ENCODE assay signal across 10 mouse cellular contexts in genomic region chr2:115776924-115777860, GRCm38 (mm10).
DNase-seq lines count a peak whose midpoint lies in the region; ATAC-seq and TF ChIP-seq lines count a peak whose summit lies in the region.
"Had no signal": no experiment of that assay in that cellular context is flagged by ENCODE, and none has a peak within 500 bp of the region (broad histone marks: within the 10 kb centered on the region; RNA-seq: fewer than 3 reads in every experiment).

No protein-coding gene starts in this region.

- no peak overlapping the region for H3K4me3 ChIP-seq in heart, embryonic 10.5 days
- no peak overlapping the region for H3K4me3 ChIP-seq in intestine, embryonic 15.5 days (replicated peaks)
- no peak overlapping the region for H3K4me3 ChIP-seq in limb, embryonic 13.5 days
- peak overlapping the region; percentile 20 for H3K4me3 ChIP-seq in stomach, embryonic 16.5 days (replicated peaks; ENCODE audit: low read length)
- no peak overlapping the region for H3K4me3 ChIP-seq in midbrain, embryonic 10.5 days
- no peak overlapping the region for H3K4me3 ChIP-seq in hindbrain, embryonic 10.5 days
- no peak overlapping the region for H3K4me3 ChIP-seq in left cerebral cortex, adult 2 months
- H3K4me3 ChIP-seq: midbrain, embryonic 15.5 days had no signal

- peaks cover 25% of the 10 kb centered on the region for H3K4me1 ChIP-seq in heart, embryonic 10.5 days
- H3K4me1 ChIP-seq in intestine, embryonic 15.5 days (replicated peaks): 0 out of 2 replicates have a peak, but pooled peaks cover 12% of the 10 kb centered on the region
- peaks cover 43% of the 10 kb centered on the region for H3K4me1 ChIP-seq in limb, embryonic 13.5 days
- H3K4me1 ChIP-seq in stomach, embryonic 16.5 days (ENCODE audit: control insufficient read depth, insufficient read depth, low read length): peaks cover 41% of the 10 kb centered on the region
- H3K4me1 ChIP-seq in midbrain, embryonic 10.5 days: no peaks in the 10 kb centered on the region
- H3K4me1 ChIP-seq in hindbrain, embryonic 10.5 days (replicated peaks): no peaks in the 10 kb centered on the region
- H3K4me1 ChIP-seq: midbrain, embryonic 15.5 days had no signal

- no peak overlapping the region for H3K9ac ChIP-seq in intestine, embryonic 15.5 days
- no peak overlapping the region for H3K9ac ChIP-seq in limb, embryonic 13.5 days
- peak overlapping the region; percentile 49 for H3K9ac ChIP-seq in stomach, embryonic 16.5 days (ENCODE audit: low read length)
- H3K9ac ChIP-seq: midbrain, embryonic 15.5 days had no signal

- intact Hi-C loops in left cerebral cortex, adult 2 months (cut with DNase I): no loop called here

- no peak for TF ChIP-seq CTCF in left cerebral cortex, adult 2 months (IDR thresholded peaks at IDR 0.05)

- no peaks in the 10 kb centered on the region for H3K27me3 ChIP-seq in heart, embryonic 10.5 days (ENCODE audit: insufficient read depth, poor library complexity, severe bottlenecking)
- H3K27me3 ChIP-seq in intestine, embryonic 15.5 days (replicated peaks): no peaks in the 10 kb centered on the region
- H3K27me3 ChIP-seq in limb, embryonic 13.5 days: no peaks in the 10 kb centered on the region
- H3K27me3 ChIP-seq in stomach, embryonic 16.5 days (ENCODE audit: control insufficient read depth, insufficient read depth, low read length): no peaks in the 10 kb centered on the region
- H3K27me3 ChIP-seq in midbrain, embryonic 10.5 days (ENCODE audit: low read depth, poor library complexity, severe bottlenecking): no peaks in the 10 kb centered on the region
- H3K27me3 ChIP-seq in hindbrain, embryonic 10.5 days (ENCODE audit: insufficient read depth, poor library complexity, severe bottlenecking): no peaks in the 10 kb centered on the region
- H3K27me3 ChIP-seq: midbrain, embryonic 15.5 days had no signal

- H3K9me3 ChIP-seq in heart, embryonic 10.5 days: no peaks in the 10 kb centered on the region
- H3K9me3 ChIP-seq in intestine, embryonic 15.5 days: no peaks in the 10 kb centered on the region
- H3K9me3 ChIP-seq in limb, embryonic 13.5 days: no peaks in the 10 kb centered on the region
- no peaks in the 10 kb centered on the region for H3K9me3 ChIP-seq in stomach, embryonic 16.5 days (replicated peaks; ENCODE audit: control insufficient read depth, low read length)
- H3K9me3 ChIP-seq in midbrain, embryonic 10.5 days (replicated peaks): no peaks in the 10 kb centered on the region
- H3K9me3 ChIP-seq in hindbrain, embryonic 10.5 days: no peaks in the 10 kb centered on the region
- H3K9me3 ChIP-seq: midbrain, embryonic 15.5 days had no signal

- ATAC-seq in intestine, embryonic 15.5 days: peak; percentile 79
- peak; percentile 64; the same call in 1 of the 2 replicates for ATAC-seq in limb, embryonic 13.5 days (ENCODE audit: low FRiP score, low read depth)
- ATAC-seq in stomach, embryonic 16.5 days (ENCODE audit: insufficient read depth, low FRiP score): peak; percentile 58
- ATAC-seq: midbrain, embryonic 15.5 days had no signal

- H3K27ac ChIP-seq in heart, embryonic 10.5 days: peak overlapping the region; percentile 72
- H3K27ac ChIP-seq in intestine, embryonic 15.5 days: peak overlapping the region; percentile 45
- peak overlapping the region; percentile 52; the same call in 1 of the 2 replicates for H3K27ac ChIP-seq in limb, embryonic 13.5 days
- H3K27ac ChIP-seq in stomach, embryonic 16.5 days (ENCODE audit: low read length): peak overlapping the region; percentile 79
- no peak overlapping the region for H3K27ac ChIP-seq in midbrain, embryonic 10.5 days (replicated peaks)
- H3K27ac ChIP-seq in hindbrain, embryonic 10.5 days: no peak overlapping the region
- no peak overlapping the region for H3K27ac ChIP-seq in left cerebral cortex, adult 2 months
- H3K27ac ChIP-seq: midbrain, embryonic 15.5 days had no signal

- DNase-seq in heart, embryonic 10.5 days (ENCODE audit: low spot score): peak; percentile 77
- no peak for DNase-seq in heart, adult 8-10 months (ENCODE audit: low spot score)
- no peak for DNase-seq in midbrain, embryonic 10.5 days (ENCODE audit: low spot score)
- DNase-seq in hindbrain, embryonic 10.5 days (ENCODE audit: low spot score): no peak
- no peak for DNase-seq in left cerebral cortex, adult 2 months (ENCODE audit: extremely low spot score in 1 of 2, low spot score in 2 of 2)
- DNase-seq: gastrocnemius, postnatal 14 days had no signal

- WGBS in heart, embryonic 10.5 days: 44% methylated on average over 17 of the region's 17 CpGs
- 20% methylated on average over 17 of the region's 17 CpGs for WGBS in intestine, embryonic 15.5 days
- 32% methylated on average over 17 of the region's 17 CpGs for WGBS in limb, embryonic 13.5 days
- WGBS in stomach, embryonic 16.5 days: 21% methylated on average over 17 of the region's 17 CpGs
- WGBS in midbrain, embryonic 10.5 days: 85% methylated on average over 17 of the region's 17 CpGs
- WGBS in hindbrain, embryonic 10.5 days: 74% methylated on average over 17 of the region's 17 CpGs

- H3K4me2 ChIP-seq in intestine, embryonic 15.5 days (replicated peaks): peak overlapping the region; percentile 20; the same call in 1 of the 2 replicates
- peak overlapping the region; percentile 21 for H3K4me2 ChIP-seq in limb, embryonic 13.5 days (replicated peaks)
- peak overlapping the region; percentile 39; the same call in 1 of the 2 replicates for H3K4me2 ChIP-seq in stomach, embryonic 16.5 days (ENCODE audit: low read depth, low read length)
- H3K4me2 ChIP-seq: midbrain, embryonic 15.5 days had no signal

- no peaks in the 10 kb centered on the region for H3K36me3 ChIP-seq in heart, embryonic 10.5 days
- H3K36me3 ChIP-seq in intestine, embryonic 15.5 days: no peaks in the 10 kb centered on the region
- H3K36me3 ChIP-seq in limb, embryonic 13.5 days: no peaks in the 10 kb centered on the region
- no peaks in the 10 kb centered on the region for H3K36me3 ChIP-seq in stomach, embryonic 16.5 days (ENCODE audit: control insufficient read depth, insufficient read depth, low read length)
- 0 out of 2 replicates have a peak, but pooled peaks cover 4% of the 10 kb centered on the region for H3K36me3 ChIP-seq in midbrain, embryonic 10.5 days
- peaks cover 9% of the 10 kb centered on the region; the same call in 1 of the 2 replicates for H3K36me3 ChIP-seq in hindbrain, embryonic 10.5 days
- H3K36me3 ChIP-seq: midbrain, embryonic 15.5 days had no signal

Comparison
In these comparisons a context has a peak if more than half of its experiments do, and no peak if none do; other contexts are left out.
1. H3K27ac ChIP-seq: peak in heart, embryonic 10.5 days (single experiment), intestine, embryonic 15.5 days (single experiment), limb, embryonic 13.5 days (single experiment) and stomach, embryonic 16.5 days (single experiment); none in midbrain, embryonic 10.5 days (single experiment), hindbrain, embryonic 10.5 days (single experiment) and left cerebral cortex, adult 2 months (single experiment).
2. Peak in every context shown above with its lines, with median percentiles within 50 percentile points of each other: ATAC-seq and H3K4me2 ChIP-seq.